Mouse (Mus musculus): Measurements from ENCODE around the gene Rufy1. TPM values are rescaled to one million over a fixed set of nuclear protein-coding genes. Genes with fewer than 3 reads are reported as not detected.

The Rufy1 gene
- polyA plus RNA-seq, 1 experiment from 2014 or later: 26.7 TPM

DNA sequence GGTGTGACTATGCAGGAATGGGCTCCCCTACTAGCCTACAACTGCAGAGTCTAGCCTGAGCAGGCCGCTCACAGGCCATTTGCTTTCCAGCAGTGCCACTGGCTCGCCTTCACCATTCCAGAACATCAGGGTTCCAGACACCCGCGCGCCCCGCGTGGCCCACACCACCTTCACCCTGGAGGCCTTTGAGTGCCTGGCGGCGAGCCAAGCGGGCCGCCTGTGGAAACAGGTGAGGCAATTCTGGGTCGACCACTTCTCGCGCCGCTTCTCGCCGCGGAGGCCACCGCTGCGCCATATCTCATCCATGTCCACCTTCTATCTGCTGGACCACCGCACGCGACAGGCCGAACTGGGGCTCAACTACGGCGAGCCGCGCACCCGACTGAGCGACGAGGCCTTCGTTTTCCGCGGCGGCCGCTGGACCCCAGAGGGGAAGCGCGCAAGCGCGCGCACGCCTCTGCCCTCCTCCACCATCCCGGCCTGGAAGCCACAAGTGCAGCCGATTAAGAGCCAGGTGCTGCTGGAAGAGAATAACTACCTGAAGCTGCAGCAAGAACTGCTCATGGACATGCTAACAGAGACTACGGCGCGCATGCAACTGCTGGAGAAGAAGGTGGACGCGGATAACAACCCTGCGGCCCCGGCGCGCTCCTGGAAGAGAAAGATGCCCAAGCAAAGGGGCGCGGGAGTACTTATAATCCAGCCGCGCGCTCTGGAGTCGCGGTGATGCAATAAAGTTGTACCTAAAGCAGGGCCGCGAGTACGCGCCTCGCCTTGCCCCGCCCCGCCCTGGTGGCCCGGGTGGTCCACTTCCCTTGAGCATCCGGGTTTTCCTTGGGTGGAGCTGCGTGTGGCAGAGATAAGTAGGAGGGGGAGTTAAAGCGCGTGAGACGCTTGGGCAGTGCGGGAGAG is 71.7 kb downstream of the Rufy1 start:
- H3K9ac ChIP-seq (replicated peaks): peak overlapping the region; percentile 24; the same call in 1 of the 2 replicates
- H3K4me3 ChIP-seq: peak overlapping the region; percentile 45
- H3K4me2 ChIP-seq (replicated peaks): peak overlapping the region; percentile 55
- 2% methylated on average over 74 of the region's 74 CpGs for WGBS
- no peaks in the 10 kb centered on the region for H3K9me3 ChIP-seq
- no peaks in the 10 kb centered on the region for H3K36me3 ChIP-seq
- H3K4me1 ChIP-seq: no peaks in the 10 kb centered on the region
- peak; percentile 30; the same call in 1 of the 2 replicates for ATAC-seq (ENCODE audit: low FRiP score, low read depth)
- peaks cover 34% of the 10 kb centered on the region for H3K27me3 ChIP-seq
- no peak overlapping the region for H3K27ac ChIP-seq (replicated peaks)

DNA sequence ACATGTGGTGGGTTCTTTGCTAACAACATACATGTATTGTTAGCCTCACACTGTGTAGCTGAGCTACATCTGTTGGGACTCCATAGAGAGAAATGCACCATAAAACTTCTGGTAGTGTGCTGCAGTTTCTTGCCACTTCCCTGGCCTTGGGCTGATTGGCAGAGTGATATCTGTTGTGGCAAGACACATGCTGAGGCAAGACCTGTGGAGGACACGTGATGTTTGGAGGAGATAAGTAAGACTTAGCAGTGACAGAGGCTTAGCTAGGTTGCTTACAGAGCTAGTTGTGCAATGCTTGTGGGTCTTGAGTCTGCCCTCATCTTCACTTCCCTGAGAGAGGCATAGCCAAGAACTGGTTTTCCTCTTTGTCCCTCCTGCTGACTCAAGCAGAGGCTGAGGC is 75.5 kb downstream of the Rufy1 start:
- no peaks in the 10 kb centered on the region for H3K9me3 ChIP-seq
- no peak overlapping the region for H3K27ac ChIP-seq (replicated peaks)
- no peak overlapping the region for H3K4me3 ChIP-seq
- 76% methylated on average over 1 of the region's 1 CpGs for WGBS
- no peaks in the 10 kb centered on the region for H3K4me1 ChIP-seq
- H3K4me2 ChIP-seq (replicated peaks): no peak overlapping the region
- ATAC-seq (ENCODE audit: low FRiP score, low read depth): no peak
- peaks cover 25% of the 10 kb centered on the region for H3K27me3 ChIP-seq
- no peak overlapping the region for H3K9ac ChIP-seq (replicated peaks)
- H3K36me3 ChIP-seq: no peaks in the 10 kb centered on the region

DNA sequence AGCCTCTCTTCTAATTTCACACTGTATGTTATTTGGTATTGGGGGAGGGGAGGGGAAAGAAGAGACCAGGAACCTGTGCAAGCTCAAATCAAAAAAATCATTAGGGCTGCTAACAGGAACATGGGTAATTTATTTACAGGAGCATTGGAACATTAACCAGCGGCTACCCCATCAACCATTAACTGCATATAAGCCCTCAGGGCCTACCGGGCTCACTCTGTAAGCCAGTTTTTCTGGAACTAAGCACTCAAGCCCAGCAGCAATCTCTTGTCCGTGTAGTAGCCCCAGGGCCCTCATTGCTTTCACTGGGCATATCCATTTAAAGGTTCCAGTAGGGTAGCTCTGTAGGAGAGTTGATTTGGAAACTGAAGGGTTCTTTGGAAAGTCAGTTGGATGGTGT is 76.1 kb downstream of the Rufy1 start:
- Histone ChIP-seq H3K4me1 (no peaks in the 10 kb centered on the region), H3K27me3 (peaks cover 23% of the 10 kb centered on the region), H3K27ac (replicated peaks) (no peak overlapping the region), H3K36me3 (no peaks in the 10 kb centered on the region), H3K9ac (replicated peaks) (no peak overlapping the region), H3K4me2 (replicated peaks) (no peak overlapping the region), H3K4me3 (no peak overlapping the region), H3K9me3 (no peaks in the 10 kb centered on the region)
- 79% methylated on average over 3 of the region's 3 CpGs for WGBS
- ATAC-seq (ENCODE audit: low FRiP score, low read depth): no peak

DNA sequence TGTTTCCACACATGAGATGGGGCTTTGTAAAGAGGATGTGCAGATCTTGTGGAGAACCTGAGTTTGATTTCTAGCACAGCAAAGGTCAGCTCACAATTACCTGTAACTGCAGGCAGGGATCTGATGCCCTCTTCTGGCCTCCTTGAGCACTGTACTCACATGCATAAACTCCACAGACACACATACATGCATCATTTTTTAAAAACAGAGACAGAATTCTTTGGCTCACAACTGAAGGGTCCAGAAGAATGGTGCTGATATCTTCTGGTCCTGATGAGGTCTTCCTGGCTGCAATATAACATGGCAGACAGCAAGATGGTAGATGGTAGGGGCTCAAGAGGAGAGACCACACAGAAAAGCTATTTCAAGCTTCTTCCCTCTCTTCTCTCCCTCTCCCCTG is 76.8 kb downstream of the Rufy1 start, which contains the start of gene Cby3:
Gene Cby3 (plus strand): TSS at position 301 of the 400 bp plus-strand sequence.
- Histone ChIP-seq H3K27me3 (peaks cover 18% of the 10 kb centered on the region), H3K4me1 (no peaks in the 10 kb centered on the region), H3K4me2 (replicated peaks) (no peak within 1 kb of the TSS), H3K9ac (replicated peaks) (no peak within 1 kb of the TSS), H3K9me3 (no peaks in the 10 kb centered on the region), H3K27ac (replicated peaks) (no peak within 1 kb of the TSS), H3K36me3 (no peaks in the 10 kb centered on the region), H3K4me3 (no peak within 1 kb of the TSS)
- no peak for ATAC-seq (ENCODE audit: low FRiP score, low read depth)

DNA sequence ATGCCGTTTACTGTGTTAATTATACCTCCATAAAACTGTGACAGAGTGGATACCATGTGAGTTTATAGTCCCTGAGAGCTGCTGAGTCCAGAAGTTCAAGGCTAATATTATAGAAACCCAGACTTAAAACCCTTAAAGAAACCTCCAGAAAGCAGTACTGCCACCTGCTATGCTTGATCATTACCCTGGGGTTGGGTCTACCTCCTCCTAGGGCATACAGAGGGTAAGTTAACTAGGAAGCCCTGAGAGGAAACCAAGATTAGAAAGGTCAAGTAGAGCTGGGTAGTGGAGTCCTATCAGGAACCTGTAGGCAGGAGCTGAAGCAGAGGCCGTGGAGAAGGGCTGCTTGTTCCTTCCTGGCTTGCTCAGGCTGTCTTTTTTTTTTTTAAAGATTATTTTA is 78.7 kb downstream of the Rufy1 start:
- Histone ChIP-seq H3K9me3 (no peaks in the 10 kb centered on the region), H3K4me2 (replicated peaks) (no peak overlapping the region), H3K36me3 (no peaks in the 10 kb centered on the region), H3K27ac (replicated peaks) (no peak overlapping the region), H3K4me3 (no peak overlapping the region), H3K4me1 (no peaks in the 10 kb centered on the region), H3K27me3 (no peaks in the 10 kb centered on the region), H3K9ac (replicated peaks) (no peak overlapping the region)
- WGBS: 93% methylated on average over 2 of the region's 2 CpGs
- ATAC-seq (ENCODE audit: low FRiP score, low read depth): no peak

DNA sequence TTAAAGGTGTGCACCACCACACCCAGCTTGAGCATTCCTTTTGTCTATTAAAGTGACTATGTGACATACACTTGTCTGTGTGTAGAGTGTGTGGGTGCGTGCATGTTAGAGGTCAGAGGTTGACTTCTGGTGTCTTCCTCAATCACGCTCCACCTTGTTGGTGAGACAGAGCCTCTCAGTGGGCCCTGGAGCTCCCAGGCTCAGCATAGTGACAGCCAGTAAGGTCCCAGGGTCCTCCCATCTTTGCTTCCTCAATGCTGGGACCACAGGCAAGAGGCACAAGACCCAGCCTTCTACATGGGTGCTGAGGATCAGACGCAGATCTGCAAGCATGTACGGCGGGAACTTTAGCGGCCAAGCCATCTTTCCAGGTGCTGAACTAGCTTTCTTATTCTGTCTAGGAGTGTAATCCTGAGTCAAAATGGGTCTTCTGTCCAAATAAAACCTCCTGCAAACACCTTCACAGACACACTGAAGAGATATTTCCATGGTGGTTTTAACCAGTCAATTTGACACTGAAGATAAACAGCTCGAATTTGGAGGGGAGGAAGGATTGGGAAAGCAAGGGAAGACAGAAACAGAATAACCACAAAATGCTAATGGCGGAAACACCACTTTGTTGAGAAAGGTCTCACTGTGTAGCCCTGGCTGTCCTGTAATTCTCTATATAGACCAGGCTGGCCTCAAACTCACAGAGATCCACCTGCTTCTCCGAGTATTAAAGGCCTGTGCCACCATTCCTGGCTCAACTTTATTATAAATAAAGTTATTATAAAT is 84.5 kb downstream of the Rufy1 start:
- Histone ChIP-seq H3K36me3 (no peaks in the 10 kb centered on the region), H3K4me1 (no peaks in the 10 kb centered on the region), H3K27me3 (no peaks in the 10 kb centered on the region), H3K9ac (replicated peaks) (no peak overlapping the region), H3K27ac (replicated peaks) (no peak overlapping the region), H3K4me2 (replicated peaks) (no peak overlapping the region), H3K9me3 (no peaks in the 10 kb centered on the region), H3K4me3 (no peak overlapping the region)
- 88% methylated on average over 9 of the region's 9 CpGs for WGBS
- no peak for ATAC-seq (ENCODE audit: low FRiP score, low read depth)

DNA sequence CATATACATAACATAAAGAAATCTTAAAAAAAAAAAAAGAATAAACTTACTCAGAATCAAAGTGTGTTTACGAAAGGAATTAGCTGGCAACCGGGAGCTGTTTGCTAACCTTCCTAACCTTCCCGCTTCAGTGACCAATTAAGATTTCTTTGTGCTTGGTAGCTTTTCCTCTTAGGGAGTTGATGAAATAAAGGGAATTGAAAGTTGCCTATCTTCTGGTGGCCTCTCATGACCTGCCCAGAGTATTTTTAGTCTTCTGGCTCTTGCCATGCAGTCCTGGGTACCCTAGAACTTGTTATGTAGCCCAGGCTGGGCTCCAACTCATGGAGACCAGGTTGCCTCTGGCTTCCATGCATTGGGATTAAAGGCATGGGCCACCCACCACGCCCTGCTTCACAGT is 85.4 kb downstream of the Rufy1 start:
- Histone ChIP-seq H3K9me3 (no peaks in the 10 kb centered on the region), H3K36me3 (no peaks in the 10 kb centered on the region), H3K4me1 (no peaks in the 10 kb centered on the region), H3K27ac (replicated peaks) (no peak overlapping the region), H3K4me3 (no peak overlapping the region), H3K27me3 (no peaks in the 10 kb centered on the region), H3K4me2 (replicated peaks) (no peak overlapping the region), H3K9ac (replicated peaks) (no peak overlapping the region)
- 66% methylated on average over 4 of the region's 4 CpGs for WGBS
- no peak for ATAC-seq (ENCODE audit: low FRiP score, low read depth)

MicroRNA genes within 50 kb of the gene (microRNA counts, 519-probe panel; counts per million panel counts)
- microRNA mmu-miR-804: 3,209 counts per million, percentile 12 among the panel's probes with 10 or more counts

Small RNA genes within 50 kb of the gene (microRNA-seq; reads per million reads assigned to microRNA genes)
- gene Mir804: not detected

Other genes with a start within 250 kb of the Rufy1 start
- 193 and 203 TPM in 2 replicates for gene Sqstm1, start 220.3 kb downstream of the Rufy1 start, polyA plus RNA-seq (2016; fragmentation: Nextera tagmentation; extraction: Ambion mirVana)
- 40.7 and 45.6 TPM in 2 replicates for gene Mgat4b, start 220.2 kb downstream of the Rufy1 start, polyA plus RNA-seq (2016; fragmentation: Nextera tagmentation; extraction: Ambion mirVana)
- 0.85 and 1.3 TPM in 2 replicates for gene Ltc4s, start 192.5 kb downstream of the Rufy1 start, polyA plus RNA-seq (2016; fragmentation: Nextera tagmentation; extraction: Ambion mirVana)
- 6.4 and 6.6 TPM in 2 replicates for gene Maml1, start 138.8 kb downstream of the Rufy1 start, polyA plus RNA-seq (2016; fragmentation: Nextera tagmentation; extraction: Ambion mirVana)
- 282 and 289 TPM in 2 replicates for gene Canx, start 105.5 kb downstream of the Rufy1 start, polyA plus RNA-seq (2016; fragmentation: Nextera tagmentation; extraction: Ambion mirVana)
- not detected in 2 replicates for gene Cby3, start 76.7 kb downstream of the Rufy1 start, polyA plus RNA-seq (2016; fragmentation: Nextera tagmentation; extraction: Ambion mirVana)
- 699 and 705 TPM in 2 replicates for gene Hnrnph1, start 54.1 kb downstream of the Rufy1 start, polyA plus RNA-seq (2016; fragmentation: Nextera tagmentation; extraction: Ambion mirVana)
- gene Adamts2, start 171.0 kb upstream of the Rufy1 start, polyA plus RNA-seq (2016; fragmentation: Nextera tagmentation; extraction: Ambion mirVana): 2.4 and 2.7 TPM in 2 replicates

Measured in midbrain, embryonic 12.5 days (tissue).